Mouse (Mus musculus): ENCODE measurements around the gene Gm48552.

DNA sequence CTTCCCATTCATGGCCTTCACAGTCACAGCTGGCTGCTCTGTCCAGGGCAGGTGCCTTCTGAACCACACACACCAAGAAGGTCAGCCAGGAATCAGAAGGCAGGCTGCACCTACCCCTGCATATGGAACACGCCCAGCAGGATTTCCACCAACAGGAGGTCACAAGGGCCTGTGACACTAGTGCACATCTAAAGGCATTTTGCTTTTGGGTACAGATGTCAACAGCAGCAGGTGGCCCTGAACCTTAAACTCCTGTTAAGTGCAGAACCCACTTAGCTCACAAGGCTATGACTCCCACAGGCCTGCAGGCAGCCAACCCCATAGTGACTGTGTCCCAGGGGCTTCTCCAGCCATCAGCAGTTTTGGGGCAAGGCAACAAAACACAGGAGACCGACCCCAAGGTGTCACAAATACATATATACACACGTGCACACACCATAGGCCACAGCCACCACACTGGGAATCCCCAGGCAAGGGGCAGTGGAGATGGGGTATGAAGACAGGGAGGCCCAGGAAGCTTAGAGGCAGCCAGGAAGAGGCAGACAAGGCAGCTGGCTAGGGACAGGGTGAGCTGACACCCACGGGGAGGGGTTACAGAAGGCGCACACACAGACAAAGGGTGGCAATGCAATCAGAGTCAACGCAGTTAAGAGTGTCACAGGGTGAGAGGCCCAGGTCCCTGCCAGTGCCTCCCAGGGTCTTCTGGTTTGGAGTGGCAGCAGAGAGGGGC lies 22.2 kb upstream of the Gm48552 start:
- TF ChIP-seq SRF (IDR thresholded peaks at IDR 0.05; ENCODE audit: control insufficient read depth, insufficient read length, low read depth) (no peak), TCF12 (IDR thresholded peaks at IDR 0.05; ENCODE audit: insufficient read depth, poor library complexity, severe bottlenecking) (no peak), MAX (IDR thresholded peaks at IDR 0.05; ENCODE audit: low read depth) (no peak), POLR2A (IDR thresholded peaks at IDR 0.05; ENCODE audit: insufficient read length, low read depth) (peak; percentile 35), CEBPB (IDR thresholded peaks at IDR 0.05; ENCODE audit: insufficient read depth, poor library complexity, severe bottlenecking) (no peak), USF1 (IDR thresholded peaks at IDR 0.05; ENCODE audit: low read depth) (no peak)

All from myocyte (in vitro differentiated cells).